Mouse (Mus musculus): ENCODE measurements around the gene Mgat5. TPM values are rescaled to one million over a fixed set of nuclear protein-coding genes. Genes with fewer than 3 reads are reported as not detected.
A peak's percentile ranks its signal among the peaks of the same experiment; 100 is the strongest.

Mgat5 gene
- polyA plus RNA-seq, 1 experiment = 30.5 TPM

GRCm38 (mm10) chr1:127206881-127207555 lies 2.2 kb downstream of the Mgat5 start:
- no peak overlapping the region for H3K27ac ChIP-seq (ENCODE audit: insufficient read depth, low read length)
- TF ChIP-seq POLR2A (IDR thresholded peaks at IDR 0.05; ENCODE audit: borderline replicate concordance, insufficient read depth, low read length) (no peak), CTCF (IDR thresholded peaks at IDR 0.05; ENCODE audit: borderline replicate concordance, insufficient read depth, low read depth, low read length) (no peak)
- peaks cover 9% of the 10 kb centered on the region; the same call in 1 of the 2 replicates for H3K4me1 ChIP-seq (ENCODE audit: control insufficient read depth, insufficient read depth, low read length)
- H3K4me3 ChIP-seq (replicated peaks; ENCODE audit: insufficient read depth, low read depth, low read length) = peak overlapping the region; percentile 7
- WGBS = 73% methylated on average over 11 of the region's 11 CpGs
- H3K27me3 ChIP-seq (ENCODE audit: control insufficient read depth, insufficient read depth, low read length) = no peaks in the 10 kb centered on the region
- DNase-seq = no peak

- TF ChIP-seq CTCF (IDR thresholded peaks at IDR 0.05; ENCODE audit: borderline replicate concordance, insufficient read depth, low read depth, low read length) (no peak), POLR2A (IDR thresholded peaks at IDR 0.05; ENCODE audit: borderline replicate concordance, insufficient read depth, low read length) (no peak)
- DNase-seq = no peak
- WGBS = 85% methylated on average over 9 of the region's 9 CpGs
- H3K4me3 ChIP-seq (replicated peaks; ENCODE audit: insufficient read depth, low read depth, low read length) = no peak overlapping the region
- no peak overlapping the region for H3K27ac ChIP-seq (ENCODE audit: insufficient read depth, low read length)
- H3K4me1 ChIP-seq (ENCODE audit: control insufficient read depth, insufficient read depth, low read length) = peaks cover 9% of the 10 kb centered on the region; the same call in 1 of the 2 replicates
- no peaks in the 10 kb centered on the region for H3K27me3 ChIP-seq (ENCODE audit: control insufficient read depth, insufficient read depth, low read length)
Measured at GRCm38 (mm10) chr1:127208167-127208566, 3.4 kb downstream of the Mgat5 start.

- DNase-seq = no peak
Measured at GRCm38 (mm10) chr1:127212812-127213211, 8.0 kb downstream of the Mgat5 start.

GRCm38 (mm10) chr1:127213434-127213833 lies 8.6 kb downstream of the Mgat5 start:
- Histone ChIP-seq H3K4me1 (ENCODE audit: control insufficient read depth, insufficient read depth, low read length) (peaks cover 3% of the 10 kb centered on the region; the same call in 1 of the 2 replicates), H3K4me3 (replicated peaks; ENCODE audit: insufficient read depth, low read depth, low read length) (no peak overlapping the region), H3K27ac (ENCODE audit: insufficient read depth, low read length) (no peak overlapping the region), H3K27me3 (ENCODE audit: control insufficient read depth, insufficient read depth, low read length) (no peaks in the 10 kb centered on the region)
- TF ChIP-seq POLR2A (IDR thresholded peaks at IDR 0.05; ENCODE audit: borderline replicate concordance, insufficient read depth, low read length) (no peak), CTCF (IDR thresholded peaks at IDR 0.05; ENCODE audit: borderline replicate concordance, insufficient read depth, low read depth, low read length) (no peak)
- DNase-seq = no peak
- 72% methylated on average over 3 of the region's 3 CpGs for WGBS

More at GRCm38 (mm10) chr1:127212812-127213211, 8.0 kb downstream of the Mgat5 start:
- 47% methylated on average over 1 of the region's 1 CpGs for WGBS
- no peak overlapping the region for H3K4me3 ChIP-seq (replicated peaks; ENCODE audit: insufficient read depth, low read depth, low read length)
- no peaks in the 10 kb centered on the region for H3K27me3 ChIP-seq (ENCODE audit: control insufficient read depth, insufficient read depth, low read length)
- TF ChIP-seq POLR2A (IDR thresholded peaks at IDR 0.05; ENCODE audit: borderline replicate concordance, insufficient read depth, low read length) = no peak
- no peak for TF ChIP-seq CTCF (IDR thresholded peaks at IDR 0.05; ENCODE audit: borderline replicate concordance, insufficient read depth, low read depth, low read length)
- peaks cover 3% of the 10 kb centered on the region; the same call in 1 of the 2 replicates for H3K4me1 ChIP-seq (ENCODE audit: control insufficient read depth, insufficient read depth, low read length)
- H3K27ac ChIP-seq (ENCODE audit: insufficient read depth, low read length) = no peak overlapping the region

- Histone ChIP-seq H3K27me3 (ENCODE audit: control insufficient read depth, insufficient read depth, low read length) (no peaks in the 10 kb centered on the region), H3K4me1 (ENCODE audit: control insufficient read depth, insufficient read depth, low read length) (peaks cover 3% of the 10 kb centered on the region; the same call in 1 of the 2 replicates), H3K4me3 (replicated peaks; ENCODE audit: insufficient read depth, low read depth, low read length) (no peak overlapping the region), H3K27ac (ENCODE audit: insufficient read depth, low read length) (no peak overlapping the region)
- no peak for TF ChIP-seq POLR2A (IDR thresholded peaks at IDR 0.05; ENCODE audit: borderline replicate concordance, insufficient read depth, low read length)
- TF ChIP-seq CTCF (IDR thresholded peaks at IDR 0.05; ENCODE audit: borderline replicate concordance, insufficient read depth, low read depth, low read length) = no peak
- DNase-seq = no peak
- 95% methylated on average over 8 of the region's 8 CpGs for WGBS
Measured at GRCm38 (mm10) chr1:127214585-127215232, 9.9 kb downstream of the Mgat5 start.

GRCm38 (mm10) chr1:127216979-127217378 lies 12.2 kb downstream of the Mgat5 start:
- H3K27ac ChIP-seq (ENCODE audit: insufficient read depth, low read length) = no peak overlapping the region
- WGBS = 52% methylated on average over 2 of the region's 2 CpGs
- no peak for DNase-seq
- no peaks in the 10 kb centered on the region for H3K4me1 ChIP-seq (ENCODE audit: control insufficient read depth, insufficient read depth, low read length)
- H3K4me3 ChIP-seq (replicated peaks; ENCODE audit: insufficient read depth, low read depth, low read length) = no peak overlapping the region
- TF ChIP-seq CTCF (IDR thresholded peaks at IDR 0.05; ENCODE audit: borderline replicate concordance, insufficient read depth, low read depth, low read length) = no peak
- TF ChIP-seq POLR2A (IDR thresholded peaks at IDR 0.05; ENCODE audit: borderline replicate concordance, insufficient read depth, low read length) = no peak
- H3K27me3 ChIP-seq (ENCODE audit: control insufficient read depth, insufficient read depth, low read length) = no peaks in the 10 kb centered on the region

GRCm38 (mm10) chr1:127217665-127218064 lies 12.8 kb downstream of the Mgat5 start:
- no peak overlapping the region for H3K4me3 ChIP-seq (replicated peaks; ENCODE audit: insufficient read depth, low read depth, low read length)
- WGBS = 92% methylated on average over 4 of the region's 4 CpGs
- no peak overlapping the region for H3K27ac ChIP-seq (ENCODE audit: insufficient read depth, low read length)
- no peaks in the 10 kb centered on the region for H3K27me3 ChIP-seq (ENCODE audit: control insufficient read depth, insufficient read depth, low read length)
- DNase-seq = no peak
- H3K4me1 ChIP-seq (ENCODE audit: control insufficient read depth, insufficient read depth, low read length) = no peaks in the 10 kb centered on the region
- TF ChIP-seq CTCF (IDR thresholded peaks at IDR 0.05; ENCODE audit: borderline replicate concordance, insufficient read depth, low read depth, low read length) (no peak), POLR2A (IDR thresholded peaks at IDR 0.05; ENCODE audit: borderline replicate concordance, insufficient read depth, low read length) (no peak)

GRCm38 (mm10) chr1:127218182-127218581 lies 13.4 kb downstream of the Mgat5 start:
- no peaks in the 10 kb centered on the region for H3K4me1 ChIP-seq (ENCODE audit: control insufficient read depth, insufficient read depth, low read length)
- TF ChIP-seq CTCF (IDR thresholded peaks at IDR 0.05; ENCODE audit: borderline replicate concordance, insufficient read depth, low read depth, low read length) (no peak), POLR2A (IDR thresholded peaks at IDR 0.05; ENCODE audit: borderline replicate concordance, insufficient read depth, low read length) (no peak)

More at GRCm38 (mm10) chr1:127218182-127218581, 13.4 kb downstream of the Mgat5 start:
- Histone ChIP-seq H3K4me3 (replicated peaks; ENCODE audit: insufficient read depth, low read depth, low read length) (no peak overlapping the region), H3K27ac (ENCODE audit: insufficient read depth, low read length) (no peak overlapping the region), H3K27me3 (ENCODE audit: control insufficient read depth, insufficient read depth, low read length) (no peaks in the 10 kb centered on the region)
- no peak for DNase-seq
- 88% methylated on average over 7 of the region's 7 CpGs for WGBS
